Mouse (Mus musculus) ZHBTc4 (cell line): ENCODE measurements around the gene Entr1.

Experiments used
- DNase-seq: peaks from one replicate; pipeline ENCODE4 v3.0.0-alpha.2; 2011; ENCODE audit warnings: low read depth, low spot score

Gene Entr1

GRCm38 (mm10) chr2:26389154-26389690, at the start of gene Entr1, which contains the start of gene Pmpca:
TSS of gene Entr1 (minus strand) at chr2:26389316.
TSS of gene Pmpca (plus strand) at chr2:26389339.
- peak; percentile 93 for DNase-seq

GRCm38 (mm10) chr2:26438373-26438772, 49.3 kb upstream of the Entr1 start:
- DNase-seq = no peak

GRCm38 (mm10) chr2:26437221-26437620, 48.1 kb upstream of the Entr1 start:
- no peak for DNase-seq

- DNase-seq = no peak
Observed at GRCm38 (mm10) chr2:26434791-26435572, 45.9 kb upstream of the Entr1 start.

- peak; percentile 28 for DNase-seq
Observed at GRCm38 (mm10) chr2:26429851-26430250, 40.7 kb upstream of the Entr1 start.

- DNase-seq = no peak
Observed at GRCm38 (mm10) chr2:26424541-26424940, 35.4 kb upstream of the Entr1 start.

GRCm38 (mm10) chr2:26423086-26423485, 34.0 kb upstream of the Entr1 start:
- no peak for DNase-seq

- no peak for DNase-seq
Observed at GRCm38 (mm10) chr2:26421969-26422368, 32.9 kb upstream of the Entr1 start.

GRCm38 (mm10) chr2:26418120-26418519, 29.0 kb upstream of the Entr1 start:
- DNase-seq = no peak

- no peak for DNase-seq
Observed at GRCm38 (mm10) chr2:26417066-26417465, 27.9 kb upstream of the Entr1 start.

GRCm38 (mm10) chr2:26410931-26411411, 21.9 kb upstream of the Entr1 start:
- no peak for DNase-seq

- DNase-seq = no peak
Observed at GRCm38 (mm10) chr2:26410091-26410490, 21.0 kb upstream of the Entr1 start.

- DNase-seq = no peak
Observed at GRCm38 (mm10) chr2:26409362-26409761, 20.2 kb upstream of the Entr1 start.

GRCm38 (mm10) chr2:26408515-26409356, 19.6 kb upstream of the Entr1 start, which contains the start of gene Inpp5e:
TSS of gene Inpp5e (minus strand) at chr2:26409203.
- DNase-seq = peak; percentile 95

GRCm38 (mm10) chr2:26403306-26403705, 14.2 kb upstream of the Entr1 start:
- DNase-seq = no peak

GRCm38 (mm10) chr2:26402265-26402664, 13.1 kb upstream of the Entr1 start:
- DNase-seq = no peak

GRCm38 (mm10) chr2:26401023-26401422, 11.9 kb upstream of the Entr1 start:
- no peak for DNase-seq

GRCm38 (mm10) chr2:26400296-26400695, 11.2 kb upstream of the Entr1 start:
- DNase-seq = no peak

GRCm38 (mm10) chr2:26399647-26400046, 10.5 kb upstream of the Entr1 start:
- no peak for DNase-seq

GRCm38 (mm10) chr2:26398978-26399377, 9.9 kb upstream of the Entr1 start:
- no peak for DNase-seq

- DNase-seq = no peak
Observed at GRCm38 (mm10) chr2:26391617-26392016, 2.5 kb upstream of the Entr1 start.

GRCm38 (mm10) chr2:26390954-26391353, 1.8 kb upstream of the Entr1 start:
- DNase-seq = no peak
